Mouse (Mus musculus) myocyte (in vitro differentiated cells): ENCODE measurements around the gene Smarcc2.
"Not testable (repeated sequence)": the region's sequence is repeated elsewhere in the genome, so short reads cannot be mapped to it uniquely, and the experiment has no call there.

Experiments used
- E2F4 ChIP-seq: IDR thresholded peaks from one replicate; pipeline ENCODE4 v1.6.1; 2011; ENCODE audit warnings: mild to moderate bottlenecking, control low read depth, moderate library complexity; ENCODE audit not compliant: insufficient read depth
- POLR2A ChIP-seq: IDR thresholded peaks from one replicate; pipeline ENCODE4 v1.6.1; 2011; ENCODE audit warnings: low read depth, mild to moderate bottlenecking, control low read depth, moderate library complexity; ENCODE audit not compliant: insufficient read length

DNA sequence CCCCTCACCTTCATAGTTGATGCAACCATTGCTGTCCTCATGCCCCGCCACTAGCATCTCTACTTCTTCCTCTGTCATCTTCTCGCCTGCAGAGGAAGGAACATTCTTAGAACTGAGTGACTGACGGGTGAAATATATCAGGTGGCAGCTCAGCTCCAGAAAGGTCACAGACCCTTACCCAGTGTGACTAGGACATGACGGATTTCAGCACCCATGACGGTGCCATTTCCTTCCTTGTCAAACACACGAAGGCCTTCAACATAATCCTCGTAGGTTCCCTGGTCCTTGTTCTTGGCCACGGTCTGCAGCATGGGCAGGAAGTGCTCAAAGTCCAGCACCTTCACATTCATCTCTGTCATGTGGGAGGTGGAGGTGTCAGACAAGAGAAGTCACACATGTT lies 33.0 kb downstream of the Smarcc2 start:
- TF ChIP-seq POLR2A, E2F4: not testable (repeated sequence)
